Mouse (Mus musculus) C2C12 (cell line): ENCODE data around the gene Htr5a.

Experiments used
- CEBPB ChIP-seq: IDR thresholded peaks from one replicate; pipeline ENCODE4 v1.6.1; 2011; ENCODE audit warnings: low read depth, mild to moderate bottlenecking, control low read depth, moderate library complexity
- CTCF ChIP-seq: IDR thresholded peaks from one replicate; pipeline ENCODE4 v1.5.1; 2011; ENCODE audit not compliant: control insufficient read depth, insufficient read depth, insufficient read length
- FOSL1 ChIP-seq: IDR thresholded peaks from one replicate; pipeline ENCODE4 v1.8.0; 2011; ENCODE audit warnings: mild to moderate bottlenecking, low read length; ENCODE audit not compliant: poor library complexity, insufficient read depth, severe bottlenecking
- MAX ChIP-seq: IDR thresholded peaks from one replicate; pipeline ENCODE4 v1.6.1; 2011; ENCODE audit warnings: mild to moderate bottlenecking, control low read depth
- MYOD1 ChIP-seq: IDR thresholded peaks from one replicate; pipeline ENCODE4 v1.6.1; 2011; ENCODE audit warnings: low read depth; ENCODE audit not compliant: control insufficient read depth, insufficient read length
- MYOG ChIP-seq: IDR thresholded peaks from one replicate; pipeline ENCODE4 v1.6.1; 2011; ENCODE audit not compliant: control insufficient read depth, insufficient read length; ENCODE audit errors: extremely low read depth
- USF1 ChIP-seq: IDR thresholded peaks from one replicate; pipeline ENCODE4 v1.6.1; 2011; ENCODE audit warnings: low read depth, mild to moderate bottlenecking, control low read depth, moderate library complexity

DNA sequence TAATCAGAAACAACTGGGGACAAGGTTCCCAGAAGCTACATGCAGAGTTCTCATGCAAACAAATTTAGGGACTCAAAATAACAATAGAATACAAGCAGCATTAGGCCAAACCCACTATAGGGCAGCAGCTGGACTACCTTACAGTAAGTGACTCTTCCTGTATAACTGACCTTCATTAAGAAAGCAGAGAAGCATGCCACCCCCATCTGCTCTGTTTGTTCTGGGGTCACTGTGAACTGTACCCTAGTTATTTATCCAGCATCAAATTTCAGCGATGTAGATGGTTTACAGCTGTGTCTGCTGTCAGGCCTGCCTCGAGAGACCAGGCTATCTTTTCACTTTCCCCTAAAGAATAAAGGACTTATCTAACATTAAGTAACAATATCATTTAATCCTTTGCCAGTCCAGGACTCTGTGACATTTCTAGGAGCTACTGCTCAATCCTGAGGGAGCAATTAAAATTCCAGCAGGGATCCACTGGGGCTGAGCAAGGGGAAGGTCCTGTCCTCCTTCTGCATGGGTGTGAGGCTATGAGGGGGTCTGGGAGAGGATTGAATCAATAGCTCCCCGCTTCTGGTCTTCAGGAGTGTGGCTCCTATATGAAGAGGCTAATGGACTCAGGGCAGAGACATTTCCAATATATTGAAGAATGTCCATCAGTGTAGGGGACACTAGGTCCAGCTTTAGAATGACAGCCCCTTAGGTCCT is 38.5 kb downstream of the Htr5a start:
- no peak for TF ChIP-seq CTCF
- TF ChIP-seq USF1, result no peak
- TF ChIP-seq MAX, result no peak
- TF ChIP-seq CEBPB, result no peak
- no peak for TF ChIP-seq MYOG
- no peak for TF ChIP-seq MYOD1
- TF ChIP-seq FOSL1, result no peak
